Mouse (Mus musculus) hindbrain, embryonic 10.5 days (tissue): Measurements from ENCODE around the gene Osbpl10. TPM values are rescaled to one million over a fixed set of nuclear protein-coding genes. Genes with fewer than 3 reads are reported as not detected.
A peak's percentile ranks its signal among the peaks of the same experiment; 100 is the strongest.

Experiments
- DNase-seq: peaks from one replicate; pipeline ENCODE4 v3.0.0-alpha.2; 2017; ENCODE audit warnings: low spot score
- H3K27ac ChIP-seq: fragments of 300-500 bp; sonication (generic); 2 replicates; pipeline ENCODE4 v1.5.1; 2016; ENCODE audit warnings: mild to moderate bottlenecking, moderate library complexity
- H3K27me3 ChIP-seq: fragments of 300-500 bp; sonication (generic); 2 replicates; pipeline ENCODE4 v1.6.1; 2016; ENCODE audit warnings: mild to moderate bottlenecking; ENCODE audit not compliant: poor library complexity, insufficient read depth, severe bottlenecking
- H3K36me3 ChIP-seq: fragments of 300-500 bp; sonication (generic); 2 replicates; pipeline ENCODE4 v1.6.1; 2016; ENCODE audit warnings: mild to moderate bottlenecking, moderate library complexity
- H3K4me1 ChIP-seq: fragments of 300-500 bp; sonication (generic); replicated peaks from 2 replicates; pipeline ENCODE4 v1.6.1; 2016; ENCODE audit warnings: mild to moderate bottlenecking
- H3K4me3 ChIP-seq: fragments of 300-500 bp; sonication (generic); 2 replicates; pipeline ENCODE4 v1.5.1; 2016; ENCODE audit warnings: mild to moderate bottlenecking, moderate library complexity
- H3K9me3 ChIP-seq: fragments of 300-500 bp; sonication (generic); 2 replicates; pipeline ENCODE4 v1.6.1; 2016; ENCODE audit warnings: mild to moderate bottlenecking, moderate library complexity
- WGBS: fragments of 180-500 bp; shearing (Covaris S2); methylation state at CpG from one replicate; pipeline ENCODE4 v1.1.7; 2016; 5-methylcytosine and 5-hydroxymethylcytosine counted together
- polyA plus RNA-seq: library from polyadenylated mRNA; unstranded; fragments of >200 nt; fragmentation: Nextera tagmentation; extraction: Ambion mirVana; gene quantifications from 2 replicates; pipeline ENCODE4 v1.2.1, GENCODE M21; 2016

The Osbpl10 gene
- polyA plus RNA-seq, 1 experiment from 2014 or later = 1.6 TPM

GRCm38 (mm10) chr9:115229676-115230075, 251.3 kb downstream of the Osbpl10 start:
- Histone ChIP-seq H3K36me3 (no peaks in the 10 kb centered on the region), H3K4me3 (no peak overlapping the region), H3K4me1 (peaks cover 31% of the 10 kb centered on the region), H3K27me3 (no peaks in the 10 kb centered on the region), H3K27ac (peak overlapping the region; percentile 25; the same call in 1 of the 2 replicates), H3K9me3 (no peaks in the 10 kb centered on the region)
- WGBS = 67% methylated on average over 10 of the region's 10 CpGs
- no peak for DNase-seq

DNA sequence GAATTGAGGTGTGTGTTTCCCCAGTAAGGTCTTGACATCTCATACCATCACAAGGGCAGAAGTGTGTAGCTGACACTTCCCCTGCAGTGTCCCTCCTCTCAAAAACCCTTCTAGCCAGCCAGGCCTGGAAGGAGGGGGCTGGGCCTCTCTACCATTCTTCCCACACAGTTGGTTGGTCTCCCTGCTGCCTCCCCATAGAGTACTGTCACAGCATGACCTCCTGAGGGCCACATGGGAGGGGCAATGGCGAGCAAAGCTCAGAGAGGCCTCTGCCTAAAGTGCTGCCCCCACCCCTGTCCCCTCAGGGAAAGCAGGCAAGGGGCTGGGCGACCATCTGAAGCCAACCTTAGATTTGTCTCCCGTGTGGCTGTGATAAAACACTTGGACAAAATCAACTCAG, 251.8 kb downstream of the Osbpl10 start:
- DNase-seq = no peak
- H3K27me3 ChIP-seq = no peaks in the 10 kb centered on the region
- H3K4me1 ChIP-seq = peaks cover 27% of the 10 kb centered on the region
- no peaks in the 10 kb centered on the region for H3K9me3 ChIP-seq
- H3K27ac ChIP-seq = peak overlapping the region; percentile 25; the same call in 1 of the 2 replicates
- H3K4me3 ChIP-seq = no peak overlapping the region
- H3K36me3 ChIP-seq = no peaks in the 10 kb centered on the region
- 20% methylated on average over 3 of the region's 3 CpGs for WGBS

DNA sequence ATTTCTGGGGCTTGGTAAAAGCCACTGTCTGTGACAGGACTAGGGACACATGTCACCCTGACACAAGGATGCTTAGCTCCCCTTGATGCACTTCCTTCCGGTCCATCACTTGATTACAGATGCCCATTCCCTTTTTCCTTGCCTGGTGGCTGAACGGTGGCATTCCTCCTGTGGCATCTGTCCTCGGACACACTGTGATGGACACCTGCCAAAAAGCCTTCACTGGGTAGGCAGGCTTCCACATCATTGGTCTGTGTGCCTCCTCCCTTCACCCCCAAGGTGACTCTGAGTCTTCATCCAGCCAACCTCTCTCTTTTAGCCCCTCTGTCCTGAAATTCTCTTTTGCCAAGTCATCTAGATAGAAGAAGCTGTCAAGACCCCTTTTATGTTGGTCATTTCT, 253.1 kb downstream of the Osbpl10 start:
- Histone ChIP-seq H3K9me3 (no peaks in the 10 kb centered on the region), H3K27me3 (no peaks in the 10 kb centered on the region), H3K27ac (no peak overlapping the region), H3K36me3 (no peaks in the 10 kb centered on the region), H3K4me1 (peaks cover 24% of the 10 kb centered on the region), H3K4me3 (no peak overlapping the region)
- WGBS = 88% methylated on average over 3 of the region's 3 CpGs
- DNase-seq = no peak

DNA sequence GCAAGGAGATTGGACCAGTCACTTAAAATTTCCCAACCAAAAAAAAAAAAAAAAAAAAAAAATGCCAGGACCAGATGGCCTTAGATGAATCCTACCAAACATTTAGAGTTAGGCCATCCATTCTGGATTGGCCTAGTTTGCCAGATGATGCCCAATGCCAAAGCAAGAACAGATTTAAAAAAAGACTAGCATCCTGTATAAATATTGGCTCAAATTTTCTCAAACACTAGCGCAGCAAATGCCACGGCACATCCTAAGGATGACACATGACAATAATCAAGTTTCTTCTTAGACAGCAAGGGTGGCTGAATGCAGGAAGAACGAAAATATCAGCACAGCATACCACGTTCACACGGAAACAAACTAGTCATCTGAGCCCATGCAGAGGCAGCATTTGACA, 255.4 kb downstream of the Osbpl10 start:
- peaks cover 18% of the 10 kb centered on the region for H3K4me1 ChIP-seq
- 96% methylated on average over 5 of the region's 5 CpGs for WGBS
- no peak overlapping the region for H3K27ac ChIP-seq
- no peak for DNase-seq
- peaks cover 4% of the 10 kb centered on the region; the same call in 1 of the 2 replicates for H3K36me3 ChIP-seq
- no peak overlapping the region for H3K4me3 ChIP-seq
- H3K27me3 ChIP-seq = no peaks in the 10 kb centered on the region
- H3K9me3 ChIP-seq = no peaks in the 10 kb centered on the region

DNA sequence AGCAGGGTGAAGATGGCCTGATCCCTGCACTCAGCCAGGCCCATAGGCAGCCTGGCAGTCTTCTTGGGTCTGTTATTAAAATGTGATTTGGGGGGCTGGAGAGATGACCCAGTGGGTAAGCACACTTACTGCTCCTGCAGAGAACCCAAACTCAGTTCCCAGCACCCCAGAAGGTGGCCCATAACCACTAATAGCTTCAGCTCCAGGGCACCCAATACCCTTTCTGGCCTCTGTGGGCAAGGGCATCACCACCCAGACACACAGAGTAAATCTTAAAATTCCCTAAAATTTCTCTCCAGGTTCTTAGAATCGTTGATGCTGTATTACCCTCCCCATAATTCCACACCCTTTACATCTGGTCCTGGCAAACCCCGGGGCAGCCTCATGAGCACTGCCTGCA, 256.2 kb downstream of the Osbpl10 start:
- 93% methylated on average over 2 of the region's 2 CpGs for WGBS
- Histone ChIP-seq H3K4me1 (peaks cover 12% of the 10 kb centered on the region), H3K27me3 (no peaks in the 10 kb centered on the region), H3K27ac (no peak overlapping the region), H3K4me3 (no peak overlapping the region), H3K36me3 (peaks cover 11% of the 10 kb centered on the region), H3K9me3 (no peaks in the 10 kb centered on the region)
- DNase-seq = no peak

GRCm38 (mm10) chr9:115236352-115236841, 258.0 kb downstream of the Osbpl10 start:
- Histone ChIP-seq H3K9me3 (no peaks in the 10 kb centered on the region), H3K4me3 (no peak overlapping the region), H3K36me3 (peaks cover 29% of the 10 kb centered on the region), H3K27me3 (no peaks in the 10 kb centered on the region), H3K27ac (no peak overlapping the region), H3K4me1 (no peaks in the 10 kb centered on the region)
- DNase-seq = no peak
- 93% methylated on average over 8 of the region's 8 CpGs for WGBS

- no peaks in the 10 kb centered on the region for H3K27me3 ChIP-seq
- H3K9me3 ChIP-seq = no peaks in the 10 kb centered on the region
- no peak for DNase-seq
- H3K27ac ChIP-seq = no peak overlapping the region
- H3K36me3 ChIP-seq = peaks cover 45% of the 10 kb centered on the region
- no peaks in the 10 kb centered on the region for H3K4me1 ChIP-seq
- no peak overlapping the region for H3K4me3 ChIP-seq
These were observed 259.6 kb downstream of the Osbpl10 start for GRCm38 (mm10) chr9:115237943-115238342.

GRCm38 (mm10) chr9:115239861-115240260, 261.5 kb downstream of the Osbpl10 start:
- Histone ChIP-seq H3K9me3 (no peaks in the 10 kb centered on the region), H3K27ac (no peak overlapping the region), H3K27me3 (no peaks in the 10 kb centered on the region), H3K36me3 (peaks cover 64% of the 10 kb centered on the region), H3K4me3 (no peak overlapping the region), H3K4me1 (no peaks in the 10 kb centered on the region)
- no peak for DNase-seq
- 94% methylated on average over 5 of the region's 5 CpGs for WGBS

GRCm38 (mm10) chr9:115243630-115244029, 265.3 kb downstream of the Osbpl10 start:
- 88% methylated on average over 6 of the region's 6 CpGs for whole genome bisulfite sequencing
- no peaks in the 10 kb centered on the region for H3K27me3 ChIP-seq
- no peak overlapping the region for H3K4me3 ChIP-seq
- peaks cover 98% of the 10 kb centered on the region for H3K36me3 ChIP-seq
- DNase-seq = no peak
- H3K9me3 ChIP-seq = no peaks in the 10 kb centered on the region
- H3K27ac ChIP-seq = no peak overlapping the region
- H3K4me1 ChIP-seq = no peaks in the 10 kb centered on the region

DNA sequence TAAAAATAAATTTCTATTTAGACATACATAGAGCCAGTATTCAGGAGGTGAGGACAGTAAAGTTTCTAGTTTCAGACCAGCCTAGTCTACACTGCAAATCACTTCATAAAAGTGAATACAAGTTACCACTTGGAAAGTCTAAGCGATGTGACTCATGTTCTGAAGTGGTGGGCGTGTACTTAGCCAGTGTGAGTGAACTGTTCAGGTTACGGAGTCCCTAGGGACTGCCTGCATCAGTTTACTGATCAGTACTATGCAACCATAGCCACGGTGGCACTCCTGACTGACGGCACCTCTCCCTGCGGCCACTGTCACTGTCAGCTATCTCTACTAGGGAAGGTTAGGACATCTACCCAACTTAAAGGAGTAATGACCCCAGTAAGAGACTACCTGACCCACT, 266.7 kb downstream of the Osbpl10 start:
- Histone ChIP-seq H3K9me3 (no peaks in the 10 kb centered on the region), H3K4me1 (no peaks in the 10 kb centered on the region), H3K36me3 (peaks cover 100% of the 10 kb centered on the region), H3K27ac (no peak overlapping the region), H3K4me3 (no peak overlapping the region), H3K27me3 (no peaks in the 10 kb centered on the region)
- 91% methylated on average over 6 of the region's 6 CpGs for WGBS
- DNase-seq = no peak

- H3K36me3 ChIP-seq = peaks cover 99% of the 10 kb centered on the region
- 80% methylated on average over 5 of the region's 5 CpGs for WGBS
- no peaks in the 10 kb centered on the region for H3K4me1 ChIP-seq
- H3K4me3 ChIP-seq = no peak overlapping the region
- DNase-seq = no peak
- no peaks in the 10 kb centered on the region for H3K9me3 ChIP-seq
- H3K27me3 ChIP-seq = no peaks in the 10 kb centered on the region
- no peak overlapping the region for H3K27ac ChIP-seq
These were observed 270.8 kb downstream of the Osbpl10 start for GRCm38 (mm10) chr9:115249145-115249544.

GRCm38 (mm10) chr9:115257733-115258286, 279.4 kb downstream of the Osbpl10 start:
- 87% methylated on average over 6 of the region's 6 CpGs for WGBS
- Histone ChIP-seq H3K27ac (no peak overlapping the region), H3K4me1 (no peaks in the 10 kb centered on the region), H3K4me3 (no peak overlapping the region), H3K36me3 (peaks cover 84% of the 10 kb centered on the region), H3K27me3 (no peaks in the 10 kb centered on the region), H3K9me3 (no peaks in the 10 kb centered on the region)
- no peak for DNase-seq

GRCm38 (mm10) chr9:115259866-115260265, 281.5 kb downstream of the Osbpl10 start:
- Histone ChIP-seq H3K36me3 (peaks cover 81% of the 10 kb centered on the region), H3K27me3 (no peaks in the 10 kb centered on the region), H3K4me3 (no peak overlapping the region), H3K4me1 (no peaks in the 10 kb centered on the region), H3K9me3 (no peaks in the 10 kb centered on the region), H3K27ac (no peak overlapping the region)
- no peak for DNase-seq
- 96% methylated on average over 4 of the region's 4 CpGs for WGBS

DNA sequence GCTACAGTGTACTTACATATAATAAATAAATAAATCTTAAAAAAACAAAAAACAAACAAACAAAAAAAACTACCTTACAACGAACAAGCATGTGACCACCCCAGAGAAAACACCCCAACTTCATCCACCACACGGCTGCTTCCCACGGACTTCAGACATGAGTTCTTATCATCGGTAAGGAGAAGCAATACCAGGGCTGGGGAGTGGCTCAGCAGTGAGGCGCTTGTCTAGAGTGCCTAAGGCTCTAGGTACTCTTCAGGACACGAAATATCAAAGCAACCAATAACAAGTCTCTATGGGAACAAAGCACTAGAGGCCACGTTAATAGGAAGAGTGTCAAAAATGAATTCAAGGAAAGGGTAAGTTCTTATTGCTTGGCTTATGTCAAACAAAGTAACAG, 282.1 kb downstream of the Osbpl10 start:
- no peak overlapping the region for H3K27ac ChIP-seq
- no peaks in the 10 kb centered on the region for H3K9me3 ChIP-seq
- no peaks in the 10 kb centered on the region for H3K4me1 ChIP-seq
- H3K36me3 ChIP-seq = peaks cover 81% of the 10 kb centered on the region
- no peaks in the 10 kb centered on the region for H3K27me3 ChIP-seq
- WGBS = 90% methylated on average over 7 of the region's 7 CpGs
- no peak overlapping the region for H3K4me3 ChIP-seq
- DNase-seq = no peak
